Mouse (Mus musculus): ENCODE measurements around the gene Tjp1. TPM values are rescaled to one million over a fixed set of nuclear protein-coding genes. Genes with fewer than 3 reads are reported as not detected.

The Tjp1 gene
- polyA plus RNA-seq, 1 experiment from 2014 or later = 9.7 TPM

GRCm38 (mm10) chr7:65373336-65373735 lies 154.2 kb downstream of the Tjp1 start:
- no peaks in the 10 kb centered on the region for H3K36me3 ChIP-seq (ENCODE audit: control insufficient read depth, insufficient read depth)
- H3K4me1 ChIP-seq (replicated peaks; ENCODE audit: control insufficient read depth, insufficient read depth, low read length) = no peaks in the 10 kb centered on the region
- H3K9ac ChIP-seq (ENCODE audit: low read depth, low read length) = no peak overlapping the region
- H3K27me3 ChIP-seq (replicated peaks; ENCODE audit: control insufficient read depth, insufficient read depth, low read length) = no peaks in the 10 kb centered on the region
- no peak overlapping the region for H3K27ac ChIP-seq (ENCODE audit: low read depth, low read length)
- no peaks in the 10 kb centered on the region for H3K9me3 ChIP-seq (ENCODE audit: control insufficient read depth)
- no peak overlapping the region for H3K4me3 ChIP-seq (ENCODE audit: low read depth, low read length)
- WGBS = 82% methylated on average over 8 of the region's 8 CpGs
- TF ChIP-seq CTCF (IDR thresholded peaks at IDR 0.05; ENCODE audit: low read depth) = no peak
- no peak for ATAC-seq
- no peak overlapping the region for H3K4me2 ChIP-seq (replicated peaks; ENCODE audit: low read depth)

- 41% methylated on average over 6 of the region's 6 CpGs for WGBS
- H3K36me3 ChIP-seq (ENCODE audit: control insufficient read depth, insufficient read depth) = no peaks in the 10 kb centered on the region
- H3K9ac ChIP-seq (ENCODE audit: low read depth, low read length) = peak overlapping the region; percentile 97
- H3K9me3 ChIP-seq (ENCODE audit: control insufficient read depth) = no peaks in the 10 kb centered on the region
- H3K4me2 ChIP-seq (replicated peaks; ENCODE audit: low read depth) = peak overlapping the region; percentile 63
- no peaks in the 10 kb centered on the region; the same call in 1 of the 2 replicates for H3K4me1 ChIP-seq (replicated peaks; ENCODE audit: control insufficient read depth, insufficient read depth, low read length)
- no peak for ATAC-seq
- peak overlapping the region; percentile 98; the same call in 1 of the 2 replicates for H3K27ac ChIP-seq (ENCODE audit: low read depth, low read length)
- no peak for TF ChIP-seq CTCF (IDR thresholded peaks at IDR 0.05; ENCODE audit: low read depth)
- no peaks in the 10 kb centered on the region for H3K27me3 ChIP-seq (replicated peaks; ENCODE audit: control insufficient read depth, insufficient read depth, low read length)
- H3K4me3 ChIP-seq (ENCODE audit: low read depth, low read length) = peak overlapping the region; percentile 93
Measured at GRCm38 (mm10) chr7:65371765-65372164, 155.8 kb downstream of the Tjp1 start.

GRCm38 (mm10) chr7:65370787-65371616 lies 156.6 kb downstream of the Tjp1 start:
- Histone ChIP-seq H3K27ac (ENCODE audit: low read depth, low read length) (peak overlapping the region; percentile 98), H3K9me3 (ENCODE audit: control insufficient read depth) (no peaks in the 10 kb centered on the region), H3K4me2 (replicated peaks; ENCODE audit: low read depth) (peak overlapping the region; percentile 63), H3K36me3 (ENCODE audit: control insufficient read depth, insufficient read depth) (no peaks in the 10 kb centered on the region), H3K27me3 (replicated peaks; ENCODE audit: control insufficient read depth, insufficient read depth, low read length) (no peaks in the 10 kb centered on the region), H3K4me1 (replicated peaks; ENCODE audit: control insufficient read depth, insufficient read depth, low read length) (no peaks in the 10 kb centered on the region; the same call in 1 of the 2 replicates), H3K9ac (ENCODE audit: low read depth, low read length) (peak overlapping the region; percentile 97), H3K4me3 (ENCODE audit: low read depth, low read length) (peak overlapping the region; percentile 93)
- no peak for TF ChIP-seq CTCF (IDR thresholded peaks at IDR 0.05; ENCODE audit: low read depth)
- peak; percentile 93 for ATAC-seq
- under 1% methylated on average over 55 of the region's 92 CpGs for WGBS

GRCm38 (mm10) chr7:65370381-65370786 lies 157.2 kb downstream of the Tjp1 start:
- no peaks in the 10 kb centered on the region for H3K27me3 ChIP-seq (replicated peaks; ENCODE audit: control insufficient read depth, insufficient read depth, low read length)
- H3K4me2 ChIP-seq (replicated peaks; ENCODE audit: low read depth) = peak overlapping the region; percentile 63
- no peak for TF ChIP-seq CTCF (IDR thresholded peaks at IDR 0.05; ENCODE audit: low read depth)
- peak; percentile 52 for ATAC-seq
- WGBS = under 1% methylated on average over 38 of the region's 46 CpGs
- peak overlapping the region; percentile 98 for H3K27ac ChIP-seq (ENCODE audit: low read depth, low read length)
- H3K9ac ChIP-seq (ENCODE audit: low read depth, low read length) = peak overlapping the region; percentile 97
- H3K36me3 ChIP-seq (ENCODE audit: control insufficient read depth, insufficient read depth) = no peaks in the 10 kb centered on the region
- H3K4me3 ChIP-seq (ENCODE audit: low read depth, low read length) = peak overlapping the region; percentile 93
- no peaks in the 10 kb centered on the region for H3K9me3 ChIP-seq (ENCODE audit: control insufficient read depth)
- no peaks in the 10 kb centered on the region; the same call in 1 of the 2 replicates for H3K4me1 ChIP-seq (replicated peaks; ENCODE audit: control insufficient read depth, insufficient read depth, low read length)

GRCm38 (mm10) chr7:65369101-65369500 lies 158.5 kb downstream of the Tjp1 start:
- Histone ChIP-seq H3K9ac (ENCODE audit: low read depth, low read length) (peak overlapping the region; percentile 17; the same call in 1 of the 2 replicates), H3K36me3 (ENCODE audit: control insufficient read depth, insufficient read depth) (no peaks in the 10 kb centered on the region), H3K27me3 (replicated peaks; ENCODE audit: control insufficient read depth, insufficient read depth, low read length) (no peaks in the 10 kb centered on the region), H3K4me2 (replicated peaks; ENCODE audit: low read depth) (peak overlapping the region; percentile 63), H3K4me1 (replicated peaks; ENCODE audit: control insufficient read depth, insufficient read depth, low read length) (no peaks in the 10 kb centered on the region; the same call in 1 of the 2 replicates), H3K4me3 (ENCODE audit: low read depth, low read length) (peak overlapping the region; percentile 93), H3K27ac (ENCODE audit: low read depth, low read length) (peak overlapping the region; percentile 11; the same call in 1 of the 2 replicates), H3K9me3 (ENCODE audit: control insufficient read depth) (no peaks in the 10 kb centered on the region)
- no peak for TF ChIP-seq CTCF (IDR thresholded peaks at IDR 0.05; ENCODE audit: low read depth)
- WGBS = 11% methylated on average over 5 of the region's 5 CpGs
- no peak for ATAC-seq

GRCm38 (mm10) chr7:65367386-65368245 lies 160.0 kb downstream of the Tjp1 start:
- WGBS = 46% methylated on average over 16 of the region's 16 CpGs
- Histone ChIP-seq H3K36me3 (ENCODE audit: control insufficient read depth, insufficient read depth) (no peaks in the 10 kb centered on the region), H3K27me3 (replicated peaks; ENCODE audit: control insufficient read depth, insufficient read depth, low read length) (no peaks in the 10 kb centered on the region), H3K4me1 (replicated peaks; ENCODE audit: control insufficient read depth, insufficient read depth, low read length) (peaks cover 3% of the 10 kb centered on the region), H3K9ac (ENCODE audit: low read depth, low read length) (no peak overlapping the region), H3K4me3 (ENCODE audit: low read depth, low read length) (no peak overlapping the region), H3K4me2 (replicated peaks; ENCODE audit: low read depth) (peak overlapping the region; percentile 63), H3K9me3 (ENCODE audit: control insufficient read depth) (no peaks in the 10 kb centered on the region), H3K27ac (ENCODE audit: low read depth, low read length) (no peak overlapping the region)
- ATAC-seq = no peak
- no peak for TF ChIP-seq CTCF (IDR thresholded peaks at IDR 0.05; ENCODE audit: low read depth)
